Mouse (Mus musculus): ENCODE data around the gene Sdad1. TPM values are rescaled to one million over a fixed set of nuclear protein-coding genes. Genes with fewer than 3 reads are reported as not detected.

Gene Sdad1
- 10 to 100 TPM; 20.9 to 26.8 TPM for total RNA-seq (2023)

GRCm38 (mm10) chr5:92309681-92310511, at the start of gene Sdad1:
Gene Sdad1, minus strand, starts transcription at chr5:92310479.

GRCm38 (mm10) chr5:92348794-92349413, 38.6 kb upstream of the Sdad1 start, which contains the start of gene Cxcl10:
Gene Cxcl10, minus strand, starts transcription at chr5:92348889.

DNA sequence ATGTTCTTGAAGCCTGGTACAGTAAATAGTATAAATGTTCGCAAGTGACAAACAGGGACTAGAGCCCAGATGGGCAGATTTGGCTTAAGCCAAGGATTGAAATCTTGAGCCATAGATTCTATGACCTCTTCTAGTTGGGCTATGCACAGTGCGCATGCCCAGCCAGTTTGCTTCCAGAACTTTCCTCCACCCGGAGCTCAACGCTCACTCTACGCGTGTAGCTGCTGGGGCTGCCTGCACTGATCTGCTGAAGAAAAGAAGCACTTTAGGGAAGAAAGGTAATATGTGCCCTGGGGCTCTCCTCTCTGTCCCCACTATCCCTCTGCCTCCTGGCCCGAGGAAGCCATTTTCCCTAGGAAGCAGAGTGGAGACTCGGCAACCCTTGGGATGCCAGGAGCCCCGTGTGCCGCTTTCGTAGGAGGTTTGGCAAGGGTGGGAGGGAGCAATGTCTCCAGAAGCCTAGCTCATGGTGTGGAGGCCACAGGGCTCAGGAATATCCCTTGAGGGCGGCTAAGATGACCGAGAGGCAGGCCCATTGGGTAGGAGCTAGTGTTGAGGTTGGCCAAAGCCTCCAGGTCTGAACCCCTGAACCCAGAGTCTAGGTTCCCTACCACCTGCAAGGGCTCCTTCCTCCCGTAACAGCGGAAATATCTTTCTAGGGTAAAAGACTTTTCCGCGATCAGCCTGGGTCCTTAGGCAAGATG, 21.5 kb upstream of the Sdad1 start, which contains the start of gene Art3:
Art3 (plus strand) TSS at position 193 of the 704 bp plus-strand sequence.

DNA sequence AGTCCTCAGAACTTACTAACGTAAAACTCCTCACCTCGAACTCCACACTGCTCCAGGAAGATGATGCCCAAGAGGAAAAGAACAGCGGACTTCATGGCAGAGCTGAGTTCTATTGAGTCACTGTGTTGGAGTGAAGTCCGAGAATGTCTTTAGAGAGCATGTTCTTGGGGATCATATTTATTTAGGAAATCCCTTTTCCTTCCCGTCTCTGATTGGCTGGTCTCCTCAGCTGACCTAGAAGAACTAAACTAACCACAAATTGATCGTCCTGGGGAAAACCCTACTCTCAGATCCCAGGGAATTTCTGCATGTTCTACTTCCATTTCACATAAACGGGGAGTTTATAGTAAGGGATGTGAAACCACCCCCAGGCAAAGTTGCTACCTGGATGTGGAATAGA, 17.6 kb upstream of the Sdad1 start, which contains the start of gene Cxcl9:
Cxcl9 (minus strand) TSS at position 151 of the 400 bp plus-strand sequence.

GRCm38 (mm10) chr5:92277437-92278394, 32.6 kb downstream of the Sdad1 start, which contains the start of gene Naaa:
Gene Naaa, minus strand, starts transcription at chr5:92278170.

GRCm38 (mm10) chr5:92256218-92256617, 54.1 kb downstream of the Sdad1 start, which contains the start of gene Ppef2:
Gene Ppef2, minus strand, starts transcription at chr5:92256278.

Other genes with a start within 250 kb of the Sdad1 start
- gene G3bp2, start 226.8 kb downstream of the Sdad1 start, total RNA-seq (2023), result 10 to 100 TPM; 54.4 to 68.7 TPM
- 10 to 100 TPM; 39.7 to 43.8 TPM for gene Uso1, start 172.5 kb downstream of the Sdad1 start, total RNA-seq (2023)
- gene U90926, start 95.1 kb downstream of the Sdad1 start, total RNA-seq (2023), result not detected
- gene Ppef2, start 54.2 kb downstream of the Sdad1 start, total RNA-seq (2023), result under 1 TPM; 0.36 to 0.99 TPM
- 10 to 100 TPM; 68.8 to 99.2 TPM for gene Naaa, start 32.3 kb downstream of the Sdad1 start, total RNA-seq (2023)
- gene Cxcl9, start 17.6 kb upstream of the Sdad1 start, total RNA-seq (2023), result 1 to 10 TPM in 1 of 2 experiments, under 1 TPM in 1; 0.22 to 1.3 TPM
- gene Art3, start 21.3 kb upstream of the Sdad1 start, total RNA-seq (2023), result not detected
- gene Cxcl10, start 38.4 kb upstream of the Sdad1 start, total RNA-seq (2023), result 1 to 10 TPM; 3.0 to 3.2 TPM
- 10 to 100 TPM; 30.5 to 34.3 TPM for gene Nup54, start 124.7 kb upstream of the Sdad1 start, total RNA-seq (2023)
- gene Scarb2, start 196.4 kb upstream of the Sdad1 start, total RNA-seq (2023), result 10 to 100 TPM; 31.9 to 35.9 TPM
- not detected for gene Fam47e, start 244.6 kb upstream of the Sdad1 start, total RNA-seq (2023)